In the genomic region with DNA sequence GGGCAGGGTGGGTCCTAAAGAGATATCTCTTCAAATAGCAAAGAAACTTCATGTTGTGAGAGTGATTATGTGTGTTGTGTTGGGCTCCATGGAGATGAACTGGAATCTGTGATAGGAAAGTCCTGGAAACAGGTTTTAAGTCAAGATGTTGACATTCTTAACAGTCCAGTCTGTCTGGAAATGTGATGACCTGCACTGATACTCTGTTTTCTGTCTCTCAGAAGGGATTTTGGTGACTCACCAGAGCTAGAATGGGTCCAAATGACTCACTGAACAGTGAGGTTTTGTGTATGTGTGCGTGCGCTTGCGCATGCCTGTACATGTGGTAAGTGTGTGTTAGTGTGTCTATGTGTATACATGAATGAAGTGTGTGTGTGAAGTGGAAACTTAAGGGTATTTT, we compare ENCODE assay signal across 22 mouse cellular contexts. TPM values are rescaled to one million over a fixed set of nuclear protein-coding genes. Genes with fewer than 3 reads are reported as not detected.
A peak's percentile ranks its signal among the peaks of the same experiment; 100 is the strongest.
DNase-seq lines count a peak whose midpoint lies in the region; ATAC-seq and TF ChIP-seq lines count a peak whose summit lies in the region.
"Had no signal": no experiment of that assay in that cellular context is flagged by ENCODE, and none has a peak within 500 bp of the region (broad histone marks: within the 10 kb centered on the region; RNA-seq: fewer than 3 reads in every experiment).

No protein-coding gene starts in this region.

- no peaks in the 10 kb centered on the region for H3K36me3 ChIP-seq in C2C12 (ENCODE audit: control insufficient read depth, insufficient read depth)
- no peaks in the 10 kb centered on the region for H3K36me3 ChIP-seq in stomach, postnatal 0 days (ENCODE audit: control insufficient read depth, insufficient read depth, low read length)
- H3K36me3 ChIP-seq: embryonic facial prominence, embryonic 10.5 days; forebrain, embryonic 15.5 days; heart, embryonic 10.5 days; heart, embryonic 15.5 days; hindbrain, embryonic 15.5 days had no signal

- DNase-seq in urinary bladder, postnatal 14 days (ENCODE audit: low spot score) = peak; percentile 42
- DNase-seq in urinary bladder, postnatal 25 days (ENCODE audit: low spot score) = no peak
- DNase-seq in stomach, postnatal 0 days (ENCODE audit: low spot score) = no peak
- no peak for DNase-seq in retina, embryonic 14.5 days (ENCODE audit: low spot score)
- DNase-seq: adrenal gland, postnatal 14 days; B cell, adult 2 months; cerebellum, adult 11-12 months; cerebellum, adult 9-10 months; cerebellum, postnatal 36 days; gastrocnemius, postnatal 10 days; heart, adult 18-20 months; heart, postnatal 14 days had no signal

- WGBS in stomach, postnatal 0 days = 90% methylated on average over 3 of the region's 3 CpGs

- no peak overlapping the region for H3K4me3 ChIP-seq in C2C12 (ENCODE audit: insufficient read depth, poor library complexity, severe bottlenecking)
- no peak overlapping the region for H3K4me3 ChIP-seq in embryonic fibroblast, embryonic 13.5 days (ENCODE audit: insufficient read depth, low read length)
- no peak overlapping the region for H3K4me3 ChIP-seq in stomach, postnatal 0 days (ENCODE audit: low read depth, low read length)
- H3K4me3 ChIP-seq: embryonic facial prominence, embryonic 10.5 days; erythroblast, embryonic 14.5 days; forebrain, embryonic 15.5 days; heart, embryonic 10.5 days; heart, embryonic 15.5 days; hindbrain, embryonic 15.5 days had no signal

- H3K9me3 ChIP-seq in stomach, postnatal 0 days (ENCODE audit: control insufficient read depth, low read length) = no peaks in the 10 kb centered on the region
- H3K9me3 ChIP-seq: embryonic facial prominence, embryonic 10.5 days; forebrain, embryonic 15.5 days; heart, embryonic 10.5 days; heart, embryonic 15.5 days; hindbrain, embryonic 15.5 days had no signal

- no peaks in the 10 kb centered on the region for H3K79me2 ChIP-seq in C2C12 (ENCODE audit: control insufficient read depth, insufficient read depth)

- H3K27ac ChIP-seq in embryonic fibroblast, embryonic 13.5 days (ENCODE audit: insufficient read depth, low read length) = peak overlapping the region; percentile 19; the same call in 1 of the 2 replicates
- 0 out of 2 replicates have a peak overlapping the region, but pooled peaks have one; percentile 53 for H3K27ac ChIP-seq in stomach, postnatal 0 days (replicated peaks)
- H3K27ac ChIP-seq: embryonic facial prominence, embryonic 10.5 days; forebrain, embryonic 15.5 days; heart, embryonic 10.5 days; heart, embryonic 15.5 days; hindbrain, embryonic 15.5 days had no signal

- no peak overlapping the region for H3ac ChIP-seq in C2C12 (ENCODE audit: control insufficient read depth, insufficient read length, low read depth)

- TF ChIP-seq CTCF in C2C12 (IDR thresholded peaks at IDR 0.05; ENCODE audit: control insufficient read depth, insufficient read depth, insufficient read length) = no peak
- TF ChIP-seq CTCF in embryonic fibroblast, embryonic 13.5 days (IDR thresholded peaks at IDR 0.05; ENCODE audit: borderline replicate concordance, insufficient read depth, low read length) = no peak
- no peak for TF ChIP-seq CTCF in stomach, postnatal 0 days (IDR thresholded peaks at IDR 0.05; ENCODE audit: low read depth)

- TF ChIP-seq POLR2A in embryonic fibroblast, embryonic 13.5 days (IDR thresholded peaks at IDR 0.05; ENCODE audit: low read depth, low read length) = no peak

- H3K4me2 ChIP-seq in stomach, postnatal 0 days (replicated peaks; ENCODE audit: low read depth) = no peak overlapping the region
- H3K4me2 ChIP-seq: forebrain, embryonic 15.5 days; heart, embryonic 15.5 days; hindbrain, embryonic 15.5 days had no signal

- TF ChIP-seq EP300 in stomach, postnatal 0 days (optimal IDR thresholded peaks at IDR 0.05) = no peak

- peak; percentile 68; the same call in 1 of the 2 replicates for ATAC-seq in stomach, postnatal 0 days (ENCODE audit: low FRiP score, low TSS enrichment)
- no peak for ATAC-seq in megakaryocyte-erythroid progenitor cell, adult 5-6 weeks (replicated peaks; ENCODE audit: low FRiP score, low TSS enrichment, poor library complexity, severe bottlenecking)
- ATAC-seq: forebrain, embryonic 15.5 days; intestine, embryonic 16.5 days had no signal

- H3K9ac ChIP-seq in stomach, postnatal 0 days (ENCODE audit: low read length) = no peak overlapping the region
- H3K9ac ChIP-seq: forebrain, embryonic 15.5 days; heart, embryonic 15.5 days; hindbrain, embryonic 15.5 days had no signal

- no peaks in the 10 kb centered on the region for H3K27me3 ChIP-seq in C2C12 (ENCODE audit: control insufficient read depth, insufficient read depth, insufficient read length)
- H3K27me3 ChIP-seq in stomach, postnatal 0 days (ENCODE audit: control insufficient read depth, insufficient read depth, low read length) = no peaks in the 10 kb centered on the region
- H3K27me3 ChIP-seq: forebrain, embryonic 15.5 days; heart, embryonic 15.5 days; hindbrain, embryonic 15.5 days had no signal

- peaks cover 10% of the 10 kb centered on the region; the same call in 1 of the 2 replicates for H3K4me1 ChIP-seq in embryonic fibroblast, embryonic 13.5 days (ENCODE audit: control insufficient read depth, insufficient read depth, low read length)
- no peaks in the 10 kb centered on the region for H3K4me1 ChIP-seq in stomach, postnatal 0 days (replicated peaks; ENCODE audit: control insufficient read depth, insufficient read depth)
- H3K4me1 ChIP-seq: embryonic facial prominence, embryonic 10.5 days; forebrain, embryonic 15.5 days; heart, embryonic 10.5 days; heart, embryonic 15.5 days; hindbrain, embryonic 15.5 days had no signal

- H3K79me3 ChIP-seq in C2C12 (ENCODE audit: low read depth) = no peaks in the 10 kb centered on the region

TF ChIP-seq in C2C12, 6 proteins besides CTCF, POLR2A, EP300 and RAD21:
- TF ChIP-seq CEBPB (IDR thresholded peaks at IDR 0.05; ENCODE audit: low read depth) (no peak), MYOG (IDR thresholded peaks at IDR 0.05; ENCODE audit: control insufficient read depth, extremely low read depth, insufficient read length) (no peak), FOSL1 (IDR thresholded peaks at IDR 0.05; ENCODE audit: insufficient read depth, low read length, poor library complexity, severe bottlenecking) (peak; percentile 2), USF1 (IDR thresholded peaks at IDR 0.05; ENCODE audit: low read depth) (no peak), MYOD1 (IDR thresholded peaks at IDR 0.05; ENCODE audit: control insufficient read depth, insufficient read length, low read depth) (no peak)
TF ChIP-seq in C2C12: peak in this region for 1.

RNA-seq across cellular contexts. Expression of a gene that starts 24.2 kb away (rescaled TPM):
- polyA plus RNA-seq in C2C12 (2012; fragmentation: generic; extraction: Trizol) = 10.5 TPM
- polyA plus RNA-seq in embryonic fibroblast, embryonic 13.5 days (2011; ENCODE audit: insufficient read length, low read depth, missing spikeins) = 104 and 132 TPM in 2 replicates
- polyA plus RNA-seq in stomach, postnatal 0 days (2015; fragmentation: Nextera tagmentation; extraction: Ambion mirVana) = 33.8 and 40.4 TPM in 2 replicates
- total RNA-seq in megakaryocyte-erythroid progenitor cell, adult 5-6 weeks (2014; fragmentation: Nextera tagmentation) = 22.7 and 27.6 TPM in 2 replicates
- total RNA-seq in megakaryocyte-erythroid progenitor cell, adult 5-6 weeks (2017) = 17.9 and 24.2 TPM in 2 replicates
